ENCODE assay signal across 15 mouse cellular contexts in genomic region chr10:99825881-99826280, GRCm38 (mm10).
"Had no signal": no experiment of that assay in that cellular context is flagged by ENCODE, and none has a peak within 500 bp of the region (broad histone marks: within the 10 kb centered on the region; RNA-seq: fewer than 3 reads in every experiment).

No protein-coding gene starts in this region.

- ATAC-seq: midbrain, embryonic 16.5 days had no signal

- H3K27ac ChIP-seq: midbrain, embryonic 10.5 days; midbrain, embryonic 12.5 days; neural tube, embryonic 12.5 days had no signal

- DNase-seq: lung, adult 18-20 months; lung, embryonic 14.5 days; lung, postnatal 10 days; lung, postnatal 4 days; midbrain, embryonic 14.5 days; right cerebral cortex, postnatal 25 days; right cerebral cortex, postnatal 4 days; spleen, adult 18-20 months; thymus, adult 2 months; thymus, postnatal 25 days; thymus, postnatal 4 days had no signal

- H3K27me3 ChIP-seq: midbrain, embryonic 12.5 days; neural tube, embryonic 12.5 days had no signal

- H3K4me3 ChIP-seq: midbrain, embryonic 10.5 days; midbrain, embryonic 12.5 days; neural tube, embryonic 12.5 days had no signal

- H3K4me2 ChIP-seq: lung, embryonic 14.5 days; midbrain, embryonic 12.5 days; neural tube, embryonic 12.5 days had no signal

- H3K36me3 ChIP-seq: midbrain, embryonic 10.5 days; midbrain, embryonic 12.5 days; neural tube, embryonic 12.5 days had no signal
